9 mouse cellular contexts compared by ENCODE assay signal in the genomic region with DNA sequence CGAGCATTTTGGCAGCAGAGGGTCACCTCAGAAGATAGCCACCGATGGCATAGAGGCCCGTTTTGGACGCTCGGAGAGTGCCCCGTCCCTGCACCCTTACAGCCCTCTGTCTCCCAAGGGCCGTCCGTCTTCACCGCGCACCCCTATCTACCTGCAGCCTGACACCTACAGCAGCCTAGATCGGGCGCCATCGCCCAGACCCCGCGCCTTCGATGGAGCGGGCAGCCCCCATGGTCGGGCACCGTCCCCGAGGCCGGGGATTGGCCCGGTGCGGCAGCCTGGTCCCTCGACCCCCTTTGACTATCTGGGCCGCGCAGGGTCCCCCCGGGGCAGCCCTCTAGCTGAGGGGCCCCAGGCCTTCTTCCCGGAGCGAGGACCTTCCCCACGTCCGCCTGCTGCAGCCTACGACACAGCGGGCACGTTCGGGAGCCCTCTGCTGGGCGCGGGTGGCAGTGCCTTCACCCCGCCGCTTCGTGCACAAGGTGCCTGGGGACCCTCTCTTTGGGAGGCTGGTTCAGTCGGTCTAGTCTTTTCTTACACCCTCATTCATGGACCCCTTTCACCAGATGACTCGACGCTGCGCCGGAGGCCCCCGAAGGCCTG. TPM values are rescaled to one million over a fixed set of nuclear protein-coding genes. Genes with fewer than 3 reads are reported as not detected.
DNase-seq lines count a peak whose midpoint lies in the region; ATAC-seq and TF ChIP-seq lines count a peak whose summit lies in the region.
"Had no signal": no experiment of that assay in that cellular context is flagged by ENCODE, and none has a peak within 500 bp of the region (broad histone marks: within the 10 kb centered on the region; RNA-seq: fewer than 3 reads in every experiment).

No protein-coding gene starts in this region.

- 17% methylated on average over 46 of the region's 46 CpGs for WGBS in lung, adult 2 months
- WGBS in intestine, embryonic 15.5 days = 11% methylated on average over 46 of the region's 46 CpGs
- WGBS in limb, embryonic 15.5 days = 13% methylated on average over 46 of the region's 46 CpGs

- no peak overlapping the region for H3K4me3 ChIP-seq in lung, adult 2 months (replicated peaks; ENCODE audit: extremely low read depth, low read depth, low read length)
- peak overlapping the region; percentile 39 for H3K4me3 ChIP-seq in intestine, embryonic 15.5 days (replicated peaks)
- peak overlapping the region; percentile 42 for H3K4me3 ChIP-seq in limb, embryonic 15.5 days

- peak overlapping the region; percentile 47; the same call in 1 of the 2 replicates for H3K9ac ChIP-seq in intestine, embryonic 15.5 days
- H3K9ac ChIP-seq in limb, embryonic 15.5 days = peak overlapping the region; percentile 44

- TF ChIP-seq POLR2A in lung, adult 2 months (IDR thresholded peaks at IDR 0.05; ENCODE audit: borderline replicate concordance, extremely low read depth, low read depth, low read length) = no peak

- no peaks in the 10 kb centered on the region for H3K4me1 ChIP-seq in lung, adult 2 months (ENCODE audit: control insufficient read depth, insufficient read depth, low read length)
- H3K4me1 ChIP-seq in intestine, embryonic 15.5 days (replicated peaks) = peaks cover 10% of the 10 kb centered on the region; the same call in 1 of the 2 replicates
- H3K4me1 ChIP-seq in limb, embryonic 15.5 days = peaks cover 8% of the 10 kb centered on the region

- H3K4me2 ChIP-seq in intestine, embryonic 15.5 days (replicated peaks) = peak overlapping the region; percentile 87
- peak overlapping the region; percentile 81 for H3K4me2 ChIP-seq in limb, embryonic 15.5 days

- H3K27ac ChIP-seq in intestine, embryonic 15.5 days = no peak overlapping the region
- H3K27ac ChIP-seq in limb, embryonic 15.5 days = no peak overlapping the region
- H3K27ac ChIP-seq: macrophage had no signal

- ATAC-seq in intestine, embryonic 15.5 days = peak; percentile 73
- no peak for ATAC-seq in limb, embryonic 15.5 days (ENCODE audit: insufficient number of reproducible peaks, low FRiP score, low TSS enrichment, low read depth)
- ATAC-seq in monocyte, adult 5-6 weeks (replicated peaks; ENCODE audit: insufficient number of reproducible peaks, low FRiP score, low TSS enrichment, poor library complexity, severe bottlenecking) = peak; percentile 56

- no peaks in the 10 kb centered on the region for H3K36me3 ChIP-seq in intestine, embryonic 15.5 days
- peaks cover 7% of the 10 kb centered on the region; the same call in 1 of the 2 replicates for H3K36me3 ChIP-seq in limb, embryonic 15.5 days

- DNase-seq in lung, adult 2 months = peak; percentile 68
- no peak for DNase-seq in lung, adult 18-20 months
- DNase-seq in cerebellum, postnatal 14 days = peak; percentile 82 to 86
- DNase-seq in gastrocnemius, postnatal 10 days = peak; percentile 73
- DNase-seq in testis, postnatal 10 days (ENCODE audit: low spot score) = peak; percentile 79

- TF ChIP-seq CTCF in lung, adult 2 months (IDR thresholded peaks at IDR 0.05; ENCODE audit: insufficient read depth, low read length) = peak; percentile 61

- H3K9me3 ChIP-seq in intestine, embryonic 15.5 days = no peaks in the 10 kb centered on the region
- no peaks in the 10 kb centered on the region for H3K9me3 ChIP-seq in limb, embryonic 15.5 days

- no peaks in the 10 kb centered on the region for H3K27me3 ChIP-seq in intestine, embryonic 15.5 days (replicated peaks)
- 0 out of 2 replicates have a peak, but pooled peaks cover 4% of the 10 kb centered on the region for H3K27me3 ChIP-seq in limb, embryonic 15.5 days

RNA-seq across cellular contexts. Expression of gene Ppp1r13l, which starts 10.4 kb away (rescaled TPM):
- polyA plus RNA-seq in lung, adult 2 months (2012; rRNA removed) = 10.0 and 17.8 TPM in 2 replicates
- total RNA-seq in gastrocnemius, postnatal 10 days (2021) = 1 to 10 TPM; 2.7 to 2.8 TPM
- 3.1 and 4.8 TPM in 2 replicates for polyA plus RNA-seq in intestine, embryonic 15.5 days (2015; fragmentation: Nextera tagmentation; extraction: Ambion mirVana)
- polyA plus RNA-seq in limb, embryonic 15.5 days (2015; fragmentation: Nextera tagmentation; extraction: Ambion mirVana) = 20.0 and 24.8 TPM in 2 replicates
- not detected in 3 replicates for total RNA-seq in monocyte, adult 5-6 weeks (2017)

RNA-seq across cellular contexts. Expression of gene Cd3eap, which starts 10.6 kb away (rescaled TPM):
- polyA plus RNA-seq in lung, adult 2 months (2012; rRNA removed) = 4.6 and 5.2 TPM in 2 replicates
- 1 to 10 TPM; 7.8 to 9.8 TPM for total RNA-seq in gastrocnemius, postnatal 10 days (2021)
- 21.7 and 23.4 TPM in 2 replicates for polyA plus RNA-seq in intestine, embryonic 15.5 days (2015; fragmentation: Nextera tagmentation; extraction: Ambion mirVana)
- polyA plus RNA-seq in limb, embryonic 15.5 days (2015; fragmentation: Nextera tagmentation; extraction: Ambion mirVana) = 32.9 and 34.2 TPM in 2 replicates
- 6.9 to 8.9 TPM (median 7.2 TPM) in 3 replicates for total RNA-seq in monocyte, adult 5-6 weeks (2017)

RNA-seq across cellular contexts. Expression of gene Ercc2, which starts 11.9 kb away (rescaled TPM):
- 43.3 and 44.6 TPM in 2 replicates for polyA plus RNA-seq in lung, adult 2 months (2012; rRNA removed)
- total RNA-seq in gastrocnemius, postnatal 10 days (2021) = 1 to 10 TPM; 7.7 to 9.7 TPM
- 16.7 and 17.3 TPM in 2 replicates for polyA plus RNA-seq in intestine, embryonic 15.5 days (2015; fragmentation: Nextera tagmentation; extraction: Ambion mirVana)
- polyA plus RNA-seq in limb, embryonic 15.5 days (2015; fragmentation: Nextera tagmentation; extraction: Ambion mirVana) = 14.0 and 14.9 TPM in 2 replicates
- total RNA-seq in monocyte, adult 5-6 weeks (2017) = 21.0 to 32.4 TPM (median 25.4 TPM) in 3 replicates

RNA-seq across cellular contexts. Expression of gene Ercc1, which starts 25.3 kb away (rescaled TPM):
- polyA plus RNA-seq in lung, adult 2 months (2012; rRNA removed) = 38.7 and 46.6 TPM in 2 replicates
- total RNA-seq in gastrocnemius, postnatal 10 days (2021) = 10 to 100 TPM; 31.9 to 35.9 TPM
- polyA plus RNA-seq in intestine, embryonic 15.5 days (2015; fragmentation: Nextera tagmentation; extraction: Ambion mirVana) = 51.6 and 52.0 TPM in 2 replicates
- 75.7 and 75.9 TPM in 2 replicates for polyA plus RNA-seq in limb, embryonic 15.5 days (2015; fragmentation: Nextera tagmentation; extraction: Ambion mirVana)
- 15.0 to 19.8 TPM (median 18.0 TPM) in 3 replicates for total RNA-seq in monocyte, adult 5-6 weeks (2017)

RNA-seq across cellular contexts. Expression of gene Klc3, which starts 34.0 kb away (rescaled TPM):
- 14.1 and 18.2 TPM in 2 replicates for polyA plus RNA-seq in lung, adult 2 months (2012; rRNA removed)
- total RNA-seq in gastrocnemius, postnatal 10 days (2021) = under 1 TPM; 0.12 to 0.18 TPM
- polyA plus RNA-seq in intestine, embryonic 15.5 days (2015; fragmentation: Nextera tagmentation; extraction: Ambion mirVana) = 3.7 and 4.7 TPM in 2 replicates
- polyA plus RNA-seq in limb, embryonic 15.5 days (2015; fragmentation: Nextera tagmentation; extraction: Ambion mirVana) = 37.5 and 37.6 TPM in 2 replicates
- 1.6 TPM in 2 of 3 replicates, not detected in the other for total RNA-seq in monocyte, adult 5-6 weeks (2017)
- polyA plus RNA-seq: macrophage had no signal

Comparison
In these comparisons a context has a peak if more than half of its experiments do, and no peak if none do; other contexts are left out.
1. DNase-seq: peak in lung, adult 2 months (single experiment), cerebellum, postnatal 14 days (2 of 2), gastrocnemius, postnatal 10 days (single experiment) and testis, postnatal 10 days (single experiment); none in lung, adult 18-20 months (0 of 2).